In the genomic region with DNA sequence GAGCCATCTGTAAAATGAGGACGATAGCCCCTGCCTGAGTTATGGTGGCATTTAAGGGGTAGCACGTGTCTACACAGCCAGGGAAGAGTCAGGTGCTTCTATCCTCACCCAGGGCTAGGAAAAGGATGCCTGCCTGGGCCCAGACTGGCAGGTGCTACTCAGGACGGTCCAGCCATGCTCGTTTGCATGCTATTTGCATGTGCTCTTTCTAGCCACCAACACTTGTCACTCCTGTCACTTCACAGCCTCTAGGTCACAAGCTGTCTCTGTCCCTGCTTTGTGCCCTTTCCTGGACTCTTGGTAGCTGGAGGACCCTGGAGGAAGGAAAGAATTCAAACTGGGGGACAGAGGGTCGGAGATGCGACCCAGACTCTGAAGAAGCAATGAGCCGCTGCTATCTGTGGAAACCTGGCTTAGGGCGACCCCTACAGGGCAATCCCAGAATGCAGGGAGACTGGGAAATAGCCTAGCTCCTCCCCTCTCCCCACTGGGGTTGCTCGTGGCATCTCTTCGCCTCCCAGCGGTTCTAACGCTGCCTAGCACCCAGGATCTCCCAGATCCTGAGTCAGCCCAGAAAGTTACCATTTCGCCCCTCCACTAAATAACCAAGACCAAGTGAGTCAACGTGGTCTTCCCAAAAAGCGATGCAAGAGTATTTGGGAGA, we compare ENCODE assay signal across 8 mouse cellular contexts. TPM values are rescaled to one million over a fixed set of nuclear protein-coding genes. Genes with fewer than 3 reads are reported as not detected.
DNase-seq lines count a peak whose midpoint lies in the region; ATAC-seq lines count a peak whose summit lies in the region.

No protein-coding gene starts in this region.

- peak; percentile 55 for ATAC-seq in forebrain, embryonic 15.5 days (replicated peaks)

- H3K4me3 ChIP-seq in forebrain, embryonic 15.5 days: no peak overlapping the region
- peak overlapping the region; percentile 11; the same call in 1 of the 2 replicates for H3K4me3 ChIP-seq in hindbrain, embryonic 10.5 days

- no peak overlapping the region for H3K4me2 ChIP-seq in forebrain, embryonic 15.5 days (replicated peaks)

- no peak overlapping the region for H3K27ac ChIP-seq in forebrain, embryonic 15.5 days (replicated peaks)
- peak overlapping the region; percentile 35; the same call in 1 of the 2 replicates for H3K27ac ChIP-seq in hindbrain, embryonic 10.5 days

- 10% methylated on average over 15 of the region's 15 CpGs for WGBS in forebrain, embryonic 15.5 days
- WGBS in hindbrain, embryonic 10.5 days: 15% methylated on average over 15 of the region's 15 CpGs

- H3K27me3 ChIP-seq in forebrain, embryonic 15.5 days: no peaks in the 10 kb centered on the region
- peaks cover 47% of the 10 kb centered on the region for H3K27me3 ChIP-seq in hindbrain, embryonic 10.5 days (ENCODE audit: insufficient read depth, poor library complexity, severe bottlenecking)

- DNase-seq in MEL-GATA-1-ER (ENCODE audit: extremely low read depth, low read depth): peak; percentile 81
- DNase-seq in c-Kit-positive CD71-positive TER-119-positive erythroid progenitor cells, embryonic 14.5 days (ENCODE audit: low spot score): peak; percentile 90
- DNase-seq in hindbrain, embryonic 10.5 days (ENCODE audit: low spot score): peak; percentile 98
- DNase-seq in layer of hippocampus, postnatal 10 days (ENCODE audit: low spot score in 2 of 2): peak; percentile 100
- DNase-seq in lung, postnatal 36 days: peak; percentile 98
- DNase-seq in retina, embryonic 14.5 days (ENCODE audit: low spot score): peak; percentile 100
- peak; percentile 87 for DNase-seq in thymus, postnatal 25 days

- H3K9ac ChIP-seq in forebrain, embryonic 15.5 days (replicated peaks): 0 out of 2 replicates have a peak overlapping the region, but pooled peaks have one; percentile 13

- H3K4me1 ChIP-seq in forebrain, embryonic 15.5 days: peaks cover 15% of the 10 kb centered on the region
- H3K4me1 ChIP-seq in hindbrain, embryonic 10.5 days (replicated peaks): peaks cover 36% of the 10 kb centered on the region

- no peaks in the 10 kb centered on the region for H3K36me3 ChIP-seq in forebrain, embryonic 15.5 days
- no peaks in the 10 kb centered on the region for H3K36me3 ChIP-seq in hindbrain, embryonic 10.5 days

- no peaks in the 10 kb centered on the region for H3K9me3 ChIP-seq in forebrain, embryonic 15.5 days
- H3K9me3 ChIP-seq in hindbrain, embryonic 10.5 days: no peaks in the 10 kb centered on the region

RNA-seq across cellular contexts. Expression of a gene that starts 19.5 kb away (rescaled TPM):
- polyA plus RNA-seq in forebrain, embryonic 15.5 days (2015; fragmentation: Nextera tagmentation; extraction: Ambion mirVana): not detected in 2 replicates
- not detected in 2 replicates for polyA plus RNA-seq in hindbrain, embryonic 10.5 days (2016; fragmentation: Nextera tagmentation; extraction: Ambion mirVana)
- total RNA-seq in layer of hippocampus, postnatal 10 days (2021): not detected

RNA-seq across cellular contexts. Expression of a gene that starts 30.7 kb away (rescaled TPM):
- polyA plus RNA-seq in forebrain, embryonic 15.5 days (2015; fragmentation: Nextera tagmentation; extraction: Ambion mirVana): 1.9 and 3.9 TPM in 2 replicates
- polyA plus RNA-seq in hindbrain, embryonic 10.5 days (2016; fragmentation: Nextera tagmentation; extraction: Ambion mirVana): 43.1 and 55.5 TPM in 2 replicates
- total RNA-seq in layer of hippocampus, postnatal 10 days (2021): under 1 TPM in 1 of 2 experiments, not detected in 1; 0.71 TPM

RNA-seq across cellular contexts. Expression of a gene that starts 33.4 kb away (rescaled TPM):
- 0.10 and 0.23 TPM in 2 replicates for polyA plus RNA-seq in forebrain, embryonic 15.5 days (2015; fragmentation: Nextera tagmentation; extraction: Ambion mirVana)
- polyA plus RNA-seq in hindbrain, embryonic 10.5 days (2016; fragmentation: Nextera tagmentation; extraction: Ambion mirVana): 0.18 TPM in 1 of 2 replicates, not detected in the other
- total RNA-seq in layer of hippocampus, postnatal 10 days (2021): under 1 TPM; 0.34 to 0.51 TPM

RNA-seq across cellular contexts. Expression of a gene that starts 49.0 kb away (rescaled TPM):
- polyA plus RNA-seq in forebrain, embryonic 15.5 days (2015; fragmentation: Nextera tagmentation; extraction: Ambion mirVana): 0.08 TPM in 1 of 2 replicates, not detected in the other
- polyA plus RNA-seq in hindbrain, embryonic 10.5 days (2016; fragmentation: Nextera tagmentation; extraction: Ambion mirVana): not detected in 2 replicates
- not detected for total RNA-seq in layer of hippocampus, postnatal 10 days (2021)

RNA-seq across cellular contexts. Expression of a gene that starts 54.4 kb away (rescaled TPM):
- 3.5 and 7.6 TPM in 2 replicates for polyA plus RNA-seq in forebrain, embryonic 15.5 days (2015; fragmentation: Nextera tagmentation; extraction: Ambion mirVana)
- 38.6 and 53.5 TPM in 2 replicates for polyA plus RNA-seq in hindbrain, embryonic 10.5 days (2016; fragmentation: Nextera tagmentation; extraction: Ambion mirVana)
- total RNA-seq in layer of hippocampus, postnatal 10 days (2021): 1 to 10 TPM in 1 of 2 experiments, under 1 TPM in 1; 0.85 to 1.6 TPM
